Mouse (Mus musculus) hindbrain, embryonic 10.5 days (tissue): ENCODE measurements at regions not wholly inside any gene's neighbourhood (a gene's known extent, or its start where the extent isn't known, plus 50 kb on each side); places are given as distances from the start of the nearest gene placed in this dataset.

ENCODE experiments used
- DNase-seq: peaks from one replicate; pipeline ENCODE4 v3.0.0-alpha.2; 2017; ENCODE audit warnings: low spot score
- H3K27ac ChIP-seq: fragments of 300-500 bp; sonication (generic); 2 replicates; pipeline ENCODE4 v1.5.1; 2016; ENCODE audit warnings: mild to moderate bottlenecking, moderate library complexity
- H3K27me3 ChIP-seq: fragments of 300-500 bp; sonication (generic); 2 replicates; pipeline ENCODE4 v1.6.1; 2016; ENCODE audit warnings: mild to moderate bottlenecking; ENCODE audit not compliant: poor library complexity, insufficient read depth, severe bottlenecking
- H3K36me3 ChIP-seq: fragments of 300-500 bp; sonication (generic); 2 replicates; pipeline ENCODE4 v1.6.1; 2016; ENCODE audit warnings: mild to moderate bottlenecking, moderate library complexity
- H3K4me1 ChIP-seq: fragments of 300-500 bp; sonication (generic); replicated peaks from 2 replicates; pipeline ENCODE4 v1.6.1; 2016; ENCODE audit warnings: mild to moderate bottlenecking
- H3K4me3 ChIP-seq: fragments of 300-500 bp; sonication (generic); 2 replicates; pipeline ENCODE4 v1.5.1; 2016; ENCODE audit warnings: mild to moderate bottlenecking, moderate library complexity
- H3K9me3 ChIP-seq: fragments of 300-500 bp; sonication (generic); 2 replicates; pipeline ENCODE4 v1.6.1; 2016; ENCODE audit warnings: mild to moderate bottlenecking, moderate library complexity
- WGBS: fragments of 180-500 bp; shearing (Covaris S2); methylation state at CpG from one replicate; pipeline ENCODE4 v1.1.7; 2016; 5-methylcytosine and 5-hydroxymethylcytosine counted together

GRCm38 (mm10) chr13:44386767-44387166 is 342.5 kb upstream of the Jarid2 start:
- 92% methylated on average over 8 of the region's 8 CpGs for WGBS

DNA sequence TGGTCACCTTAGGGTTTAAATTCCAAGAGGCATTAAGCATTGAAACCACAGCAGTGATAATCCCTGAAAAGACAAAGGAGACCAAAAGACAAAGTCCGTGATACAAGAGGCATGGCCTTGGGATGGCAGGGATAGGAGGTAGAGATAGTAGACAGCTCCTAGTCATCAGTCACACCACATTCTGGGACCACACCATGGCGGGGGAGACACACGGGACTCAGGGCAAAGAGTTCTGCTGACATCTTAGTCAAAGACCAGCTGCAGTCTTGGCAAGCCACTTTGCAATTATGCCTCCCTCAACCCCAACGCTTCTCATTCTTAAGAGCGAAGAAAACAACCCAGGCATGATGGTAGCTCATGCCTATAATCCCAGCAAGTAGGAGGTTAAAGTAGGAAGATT is 339.6 kb upstream of the Jarid2 start:
- no peak for DNase-seq
- Histone ChIP-seq H3K4me3 (no peak overlapping the region), H3K4me1 (no peaks in the 10 kb centered on the region), H3K9me3 (peaks cover 9% of the 10 kb centered on the region; the same call in 1 of the 2 replicates), H3K36me3 (no peaks in the 10 kb centered on the region), H3K27ac (no peak overlapping the region), H3K27me3 (0 out of 2 replicates have a peak, but pooled peaks cover 2% of the 10 kb centered on the region)
- WGBS = 90% methylated on average over 5 of the region's 5 CpGs

More at GRCm38 (mm10) chr13:44386767-44387166, 342.5 kb upstream of the Jarid2 start:
- no peak overlapping the region for H3K4me3 ChIP-seq
- no peaks in the 10 kb centered on the region for H3K36me3 ChIP-seq
- 0 out of 2 replicates have a peak, but pooled peaks cover 12% of the 10 kb centered on the region for H3K27me3 ChIP-seq
- peaks cover 20% of the 10 kb centered on the region for H3K4me1 ChIP-seq
- H3K9me3 ChIP-seq = peaks cover 9% of the 10 kb centered on the region; the same call in 1 of the 2 replicates
- H3K27ac ChIP-seq = no peak overlapping the region
- DNase-seq = no peak

- H3K27ac ChIP-seq = no peak overlapping the region
- 82% methylated on average over 9 of the region's 9 CpGs for WGBS
Measured at GRCm38 (mm10) chr13:44390666-44391390, 338.4 kb upstream of the Jarid2 start.

GRCm38 (mm10) chr13:44394016-44394415 is 335.3 kb upstream of the Jarid2 start:
- H3K27ac ChIP-seq = no peak overlapping the region

More at GRCm38 (mm10) chr13:44390666-44391390, 338.4 kb upstream of the Jarid2 start:
- no peak for DNase-seq
- peaks cover 9% of the 10 kb centered on the region; the same call in 1 of the 2 replicates for H3K9me3 ChIP-seq
- no peaks in the 10 kb centered on the region for H3K27me3 ChIP-seq
- H3K4me1 ChIP-seq = no peaks in the 10 kb centered on the region
- no peaks in the 10 kb centered on the region for H3K36me3 ChIP-seq
- no peak overlapping the region for H3K4me3 ChIP-seq

DNA sequence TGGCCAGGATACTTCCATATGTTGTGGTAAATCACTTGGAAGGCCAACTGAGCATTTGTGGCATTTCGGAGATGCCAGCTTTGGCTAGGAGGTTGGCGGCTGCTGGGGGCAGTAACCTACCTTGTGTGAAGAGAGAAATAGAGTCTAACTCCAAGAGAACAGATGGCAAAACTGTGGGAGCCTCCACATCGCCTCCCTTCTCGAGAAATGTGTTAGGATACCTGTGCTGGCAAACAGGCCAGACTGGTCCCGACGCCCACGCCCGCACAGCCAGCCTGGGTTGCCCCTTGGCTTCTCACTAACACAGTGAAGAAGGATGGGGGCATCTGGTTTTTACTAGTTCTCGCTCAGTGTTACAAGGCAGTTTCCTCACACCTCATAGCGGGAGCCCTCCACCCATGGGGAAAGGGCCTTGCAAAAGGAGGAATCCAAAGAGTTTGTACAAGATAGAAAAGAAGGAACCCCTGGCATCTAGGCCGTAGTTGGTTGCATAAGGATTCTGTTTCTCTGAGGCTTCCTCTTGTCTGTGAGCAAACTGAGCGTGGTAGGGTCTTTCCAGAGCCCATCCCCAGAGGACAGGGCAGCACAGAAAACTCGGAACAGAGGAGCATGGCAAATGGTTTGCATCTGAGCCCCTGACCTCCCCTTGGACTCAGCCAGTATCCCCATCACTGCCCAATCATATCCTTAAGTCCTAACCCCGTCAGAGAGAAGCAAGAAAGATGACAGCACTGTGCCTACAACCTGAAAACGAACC is 330.5 kb upstream of the Jarid2 start:
- Histone ChIP-seq H3K9me3 (no peaks in the 10 kb centered on the region), H3K27ac (0 out of 2 replicates have a peak overlapping the region, but pooled peaks have one; percentile 23), H3K4me1 (peaks cover 13% of the 10 kb centered on the region), H3K36me3 (no peaks in the 10 kb centered on the region), H3K27me3 (no peaks in the 10 kb centered on the region), H3K4me3 (no peak overlapping the region)
- DNase-seq = no peak
- WGBS = 84% methylated on average over 15 of the region's 15 CpGs

More at GRCm38 (mm10) chr13:44394016-44394415, 335.3 kb upstream of the Jarid2 start:
- H3K36me3 ChIP-seq = no peaks in the 10 kb centered on the region
- H3K4me1 ChIP-seq = peaks cover under 1% of the 10 kb centered on the region
- H3K4me3 ChIP-seq = no peak overlapping the region
- H3K27me3 ChIP-seq = no peaks in the 10 kb centered on the region
- WGBS = 90% methylated on average over 5 of the region's 5 CpGs
- H3K9me3 ChIP-seq = no peaks in the 10 kb centered on the region
- no peak for DNase-seq

GRCm38 (mm10) chr13:44399370-44399685 is 329.9 kb upstream of the Jarid2 start:
- Histone ChIP-seq H3K4me1 (peaks cover 13% of the 10 kb centered on the region), H3K27ac (0 out of 2 replicates have a peak overlapping the region, but pooled peaks have one; percentile 23), H3K4me3 (no peak overlapping the region), H3K36me3 (no peaks in the 10 kb centered on the region), H3K27me3 (no peaks in the 10 kb centered on the region), H3K9me3 (no peaks in the 10 kb centered on the region)
- no peak for DNase-seq
- WGBS = 64% methylated on average over 4 of the region's 4 CpGs

GRCm38 (mm10) chr13:44399831-44400321 is 329.4 kb upstream of the Jarid2 start:
- Histone ChIP-seq H3K4me1 (peaks cover 13% of the 10 kb centered on the region), H3K27me3 (no peaks in the 10 kb centered on the region), H3K36me3 (no peaks in the 10 kb centered on the region), H3K9me3 (no peaks in the 10 kb centered on the region), H3K27ac (no peak overlapping the region), H3K4me3 (no peak overlapping the region)
- DNase-seq = no peak
- WGBS = 64% methylated on average over 7 of the region's 7 CpGs

- no peaks in the 10 kb centered on the region for H3K27me3 ChIP-seq
- WGBS = 84% methylated on average over 8 of the region's 8 CpGs
- peaks cover 12% of the 10 kb centered on the region for H3K4me1 ChIP-seq
- H3K36me3 ChIP-seq = no peaks in the 10 kb centered on the region
- no peaks in the 10 kb centered on the region for H3K9me3 ChIP-seq
- no peak overlapping the region for H3K27ac ChIP-seq
- DNase-seq = no peak
- no peak overlapping the region for H3K4me3 ChIP-seq
Measured at GRCm38 (mm10) chr13:44404010-44404575, 325.2 kb upstream of the Jarid2 start.

DNA sequence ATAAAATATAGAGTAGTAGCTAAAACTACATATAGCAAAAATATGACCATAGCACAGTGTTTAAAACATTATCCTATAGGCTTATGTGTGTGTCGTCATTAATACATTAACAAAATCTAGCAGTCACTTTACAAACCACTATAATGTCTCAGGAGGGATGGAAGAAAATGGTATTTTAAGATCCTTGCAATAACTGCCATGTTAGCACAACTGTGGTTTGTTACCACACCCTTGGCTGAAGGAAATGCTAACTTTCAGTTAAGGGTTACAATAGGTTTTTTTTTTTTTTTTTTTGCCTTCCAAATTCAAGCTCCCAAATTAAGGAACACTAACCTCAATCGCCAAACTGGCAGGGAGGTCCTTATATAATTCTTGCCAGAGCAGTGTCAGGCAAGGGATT is 322.0 kb upstream of the Jarid2 start:
- Histone ChIP-seq H3K9me3 (no peaks in the 10 kb centered on the region), H3K27ac (no peak overlapping the region), H3K27me3 (peaks cover 7% of the 10 kb centered on the region; the same call in 1 of the 2 replicates), H3K36me3 (no peaks in the 10 kb centered on the region), H3K4me3 (no peak overlapping the region), H3K4me1 (peaks cover 7% of the 10 kb centered on the region; the same call in 1 of the 2 replicates)
- DNase-seq = no peak
- 90% methylated on average over 2 of the region's 2 CpGs for WGBS

DNA sequence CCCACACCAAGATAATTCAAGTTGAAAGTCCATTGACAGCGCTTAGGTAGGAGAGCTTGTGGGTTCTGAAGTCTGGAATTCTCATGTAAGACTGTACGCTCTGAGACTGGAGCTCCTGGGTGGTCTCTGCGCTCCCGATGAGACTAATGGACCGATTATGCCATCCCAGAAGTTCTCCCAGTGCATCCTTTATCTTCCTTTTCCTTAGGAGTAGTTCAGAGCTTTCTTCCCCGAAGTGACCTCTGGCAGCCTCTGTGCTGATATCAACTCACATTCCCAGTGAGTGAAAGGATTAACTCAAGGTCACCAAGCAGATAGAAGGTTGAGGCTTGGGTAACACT is 320.7 kb upstream of the Jarid2 start:
- Histone ChIP-seq H3K27ac (no peak overlapping the region), H3K9me3 (no peaks in the 10 kb centered on the region), H3K4me3 (no peak overlapping the region), H3K27me3 (peaks cover 7% of the 10 kb centered on the region; the same call in 1 of the 2 replicates), H3K4me1 (peaks cover 13% of the 10 kb centered on the region), H3K36me3 (no peaks in the 10 kb centered on the region)
- WGBS = 84% methylated on average over 6 of the region's 6 CpGs
- no peak for DNase-seq

GRCm38 (mm10) chr13:44408960-44409719 is 320.1 kb upstream of the Jarid2 start:
- 65% methylated on average over 14 of the region's 14 CpGs for WGBS
- Histone ChIP-seq H3K4me3 (no peak overlapping the region), H3K36me3 (no peaks in the 10 kb centered on the region), H3K27me3 (peaks cover 7% of the 10 kb centered on the region; the same call in 1 of the 2 replicates), H3K9me3 (no peaks in the 10 kb centered on the region), H3K4me1 (peaks cover 13% of the 10 kb centered on the region), H3K27ac (peak overlapping the region; percentile 16; the same call in 1 of the 2 replicates)
- no peak for DNase-seq

- H3K27me3 ChIP-seq = peaks cover 7% of the 10 kb centered on the region; the same call in 1 of the 2 replicates
- no peaks in the 10 kb centered on the region for H3K9me3 ChIP-seq
- H3K27ac ChIP-seq = peak overlapping the region; percentile 16; the same call in 1 of the 2 replicates
- 86% methylated on average over 5 of the region's 5 CpGs for WGBS
- H3K4me1 ChIP-seq = peaks cover 13% of the 10 kb centered on the region
- H3K4me3 ChIP-seq = no peak overlapping the region
- H3K36me3 ChIP-seq = no peaks in the 10 kb centered on the region
- no peak for DNase-seq
Measured at GRCm38 (mm10) chr13:44409720-44410047, 319.6 kb upstream of the Jarid2 start.
